Mouse (Mus musculus) neural tube, embryonic 11.5 days (tissue): Measurements from ENCODE around the gene Ano9. TPM values are rescaled to one million over a fixed set of nuclear protein-coding genes. Genes with fewer than 3 reads are reported as not detected.
A peak's percentile ranks its signal among the peaks of the same experiment; 100 is the strongest.

Source experiments
- ATAC-seq: fragments of 200-750 bp; cut with Nextera tagmentation; 2 replicates; pipeline ENCODE4 v1.8.0; 2017; ENCODE audit warnings: moderate number of reproducible peaks, mild to moderate bottlenecking, moderate TSS enrichment, moderate library complexity; ENCODE audit not compliant: insufficient read depth, low FRiP score, low TSS enrichment
- DNase-seq: peaks from one replicate; pipeline ENCODE4 v3.0.0-alpha.2; 2015; ENCODE audit warnings: low spot score
- H3K27ac ChIP-seq: fragments of 300-500 bp; sonication (generic); 2 replicates; pipeline ENCODE4 v1.5.1; 2014; ENCODE audit warnings: low read depth, mild to moderate bottlenecking, low read length
- H3K27me3 ChIP-seq: fragments of 300-500 bp; sonication (generic); 2 replicates; pipeline ENCODE4 v1.6.1; 2014; ENCODE audit warnings: mild to moderate bottlenecking, low read length, mixed read lengths; ENCODE audit not compliant: control insufficient read depth, insufficient read depth
- H3K36me3 ChIP-seq: fragments of 300-500 bp; sonication (generic); 2 replicates; pipeline ENCODE4 v1.6.1; 2014; ENCODE audit warnings: mild to moderate bottlenecking, low read length, moderate library complexity, mixed read lengths; ENCODE audit not compliant: control insufficient read depth, insufficient read depth
- H3K4me1 ChIP-seq: fragments of 300-500 bp; sonication (generic); 2 replicates; pipeline ENCODE4 v1.6.1; 2014; ENCODE audit warnings: low read length, mixed read lengths; ENCODE audit not compliant: control insufficient read depth, insufficient read depth
- H3K4me2 ChIP-seq: fragments of 300-500 bp; sonication (generic); 2 replicates; pipeline ENCODE4 v1.6.1; 2014; ENCODE audit warnings: low read depth, mild to moderate bottlenecking, moderate library complexity
- H3K4me3 ChIP-seq: fragments of 300-500 bp; sonication (generic); 2 replicates; pipeline ENCODE4 v1.5.1; 2014; ENCODE audit warnings: low read depth, low read length
- H3K9ac ChIP-seq: fragments of 300-500 bp; sonication (generic); 2 replicates; pipeline ENCODE4 v1.6.1; 2014; ENCODE audit warnings: mild to moderate bottlenecking, low read length
- H3K9me3 ChIP-seq: fragments of 300-500 bp; sonication (generic); 2 replicates; pipeline ENCODE4 v1.6.1; 2016; ENCODE audit warnings: low read length; ENCODE audit not compliant: control insufficient read depth
- WGBS: fragments of 180-500 bp; shearing (Covaris S2); extraction: QIAGEN DNeasy Blood & Tissue Kit; methylation state at CpG from one replicate; pipeline ENCODE4 v1.1.7; 2014; 5-methylcytosine and 5-hydroxymethylcytosine counted together
- polyA plus RNA-seq: library from polyadenylated mRNA; unstranded; fragments of >200 nt; fragmentation: Nextera tagmentation; extraction: Ambion mirVana; gene quantifications from 2 replicates; pipeline ENCODE4 v1.2.1, GENCODE M21; 2014

Gene Ano9
- polyA plus RNA-seq, 1 experiment from 2014 or later: 0.09 TPM

GRCm38 (mm10) chr7:141094487-141095205, 23.0 kb downstream of the Ano9 start:
- H3K4me1 ChIP-seq: peaks cover 7% of the 10 kb centered on the region; the same call in 1 of the 2 replicates
- no peak overlapping the region for H3K27ac ChIP-seq
- no peak overlapping the region for H3K4me3 ChIP-seq
- 61% methylated on average over 15 of the region's 15 CpGs for WGBS
- H3K4me2 ChIP-seq: no peak overlapping the region
- H3K36me3 ChIP-seq: no peaks in the 10 kb centered on the region
- peaks cover 14% of the 10 kb centered on the region for H3K27me3 ChIP-seq
- H3K9ac ChIP-seq: no peak overlapping the region; the same call in 1 of the 2 replicates
- no peaks in the 10 kb centered on the region for H3K9me3 ChIP-seq
- ATAC-seq: no peak
- DNase-seq: no peak

GRCm38 (mm10) chr7:141093950-141094349, 23.7 kb downstream of the Ano9 start:
- Histone ChIP-seq H3K36me3 (no peaks in the 10 kb centered on the region), H3K9me3 (no peaks in the 10 kb centered on the region), H3K9ac (no peak overlapping the region), H3K27me3 (peaks cover 15% of the 10 kb centered on the region), H3K4me3 (no peak overlapping the region), H3K27ac (no peak overlapping the region), H3K4me1 (0 out of 2 replicates have a peak, but pooled peaks cover 4% of the 10 kb centered on the region), H3K4me2 (no peak overlapping the region)
- ATAC-seq (no peak), DNase-seq (no peak)
- 73% methylated on average over 6 of the region's 6 CpGs for WGBS

- Histone ChIP-seq H3K27me3 (peaks cover 15% of the 10 kb centered on the region), H3K27ac (no peak overlapping the region), H3K4me2 (peak overlapping the region; percentile 36), H3K9me3 (no peaks in the 10 kb centered on the region), H3K9ac (peak overlapping the region; percentile 43), H3K4me1 (0 out of 2 replicates have a peak, but pooled peaks cover 6% of the 10 kb centered on the region), H3K4me3 (peak overlapping the region; percentile 19; the same call in 1 of the 2 replicates), H3K36me3 (no peaks in the 10 kb centered on the region)
- 4% methylated on average over 37 of the region's 37 CpGs for WGBS
- DNase-seq: peak; percentile 85
- peak; percentile 90 for ATAC-seq
These were observed 25.4 kb downstream of the Ano9 start for GRCm38 (mm10) chr7:141092051-141092735.

GRCm38 (mm10) chr7:141090228-141090627, 27.4 kb downstream of the Ano9 start:
- Histone ChIP-seq H3K9ac (no peak overlapping the region), H3K4me2 (no peak overlapping the region), H3K36me3 (no peaks in the 10 kb centered on the region), H3K4me3 (no peak overlapping the region), H3K27me3 (peaks cover 15% of the 10 kb centered on the region), H3K27ac (no peak overlapping the region), H3K9me3 (no peaks in the 10 kb centered on the region), H3K4me1 (0 out of 2 replicates have a peak, but pooled peaks cover 6% of the 10 kb centered on the region)
- DNase-seq (no peak), ATAC-seq (no peak)
- 66% methylated on average over 8 of the region's 8 CpGs for WGBS

GRCm38 (mm10) chr7:141088473-141088872, 29.1 kb downstream of the Ano9 start:
- H3K4me1 ChIP-seq: 0 out of 2 replicates have a peak, but pooled peaks cover 2% of the 10 kb centered on the region
- H3K9ac ChIP-seq: no peak overlapping the region
- no peaks in the 10 kb centered on the region for H3K36me3 ChIP-seq
- DNase-seq (no peak), ATAC-seq (no peak)
- H3K27me3 ChIP-seq: peaks cover 15% of the 10 kb centered on the region
- H3K27ac ChIP-seq: no peak overlapping the region
- no peak overlapping the region for H3K4me3 ChIP-seq
- H3K4me2 ChIP-seq: peak overlapping the region; percentile 33
- no peaks in the 10 kb centered on the region for H3K9me3 ChIP-seq
- WGBS: 12% methylated on average over 18 of the region's 18 CpGs

GRCm38 (mm10) chr7:141087894-141088293, 29.7 kb downstream of the Ano9 start:
- 38% methylated on average over 8 of the region's 8 CpGs for WGBS
- Histone ChIP-seq H3K27me3 (peaks cover 15% of the 10 kb centered on the region), H3K4me2 (no peak overlapping the region)

GRCm38 (mm10) chr7:141079481-141080449, 37.8 kb downstream of the Ano9 start:
- no peak for ATAC-seq
- Histone ChIP-seq H3K27ac (no peak overlapping the region), H3K9me3 (no peaks in the 10 kb centered on the region), H3K9ac (no peak overlapping the region), H3K36me3 (no peaks in the 10 kb centered on the region), H3K27me3 (no peaks in the 10 kb centered on the region; the same call in 1 of the 2 replicates), H3K4me1 (no peaks in the 10 kb centered on the region), H3K4me2 (no peak overlapping the region), H3K4me3 (no peak overlapping the region)
- no peak for DNase-seq
- WGBS: 26% methylated on average over 34 of the region's 34 CpGs

More at GRCm38 (mm10) chr7:141087894-141088293, 29.7 kb downstream of the Ano9 start:
- Histone ChIP-seq H3K4me1 (0 out of 2 replicates have a peak, but pooled peaks cover 2% of the 10 kb centered on the region), H3K9ac (no peak overlapping the region), H3K9me3 (no peaks in the 10 kb centered on the region), H3K4me3 (no peak overlapping the region), H3K36me3 (no peaks in the 10 kb centered on the region), H3K27ac (no peak overlapping the region)
- DNase-seq: no peak
- no peak for ATAC-seq

- no peaks in the 10 kb centered on the region for H3K36me3 ChIP-seq
- H3K4me3 ChIP-seq: no peak overlapping the region
- no peaks in the 10 kb centered on the region for H3K4me1 ChIP-seq
- ATAC-seq (no peak), DNase-seq (no peak)
- H3K4me2 ChIP-seq: no peak overlapping the region
- no peaks in the 10 kb centered on the region; the same call in 1 of the 2 replicates for H3K27me3 ChIP-seq
- H3K27ac ChIP-seq: no peak overlapping the region
- H3K9ac ChIP-seq: no peak overlapping the region
- no peaks in the 10 kb centered on the region for H3K9me3 ChIP-seq
- 76% methylated on average over 4 of the region's 4 CpGs for WGBS
These were observed 38.7 kb downstream of the Ano9 start for GRCm38 (mm10) chr7:141078876-141079275.
